Mouse (Mus musculus) layer of hippocampus, postnatal 14 days (tissue): ENCODE measurements at regions not wholly inside any gene's neighbourhood (a gene's known extent, or its start where the extent isn't known, plus 50 kb on each side); places are given as distances from the start of the nearest gene placed in this dataset.

Source experiments
- DNase-seq, 2 experiments: peaks; one replicate each; pipeline ENCODE4 v3.0.0; 2021 to 2022; ENCODE audit warnings: low spot score in 2 of 2, mixed read lengths in 1 of 2

DNA sequence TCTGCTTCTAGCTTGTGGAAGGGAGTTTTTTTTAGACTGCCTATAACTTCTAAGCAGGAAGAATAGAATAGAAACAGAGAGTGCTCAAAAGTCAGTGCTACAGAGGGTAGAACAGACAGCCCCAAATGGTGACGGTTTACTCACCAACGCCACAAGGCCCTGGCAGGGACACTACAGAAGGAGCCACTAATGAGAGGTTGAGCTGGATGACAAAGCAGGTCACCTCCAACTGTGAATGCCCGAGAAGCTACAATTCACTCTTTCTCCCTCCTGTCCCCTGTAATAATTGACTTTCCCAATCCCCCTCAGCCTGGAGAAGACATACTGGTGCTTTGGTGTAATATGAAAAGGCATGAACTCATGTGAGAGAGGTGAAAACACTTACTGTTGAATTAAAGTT is 106.5 kb upstream of the Arl4c start:
- no peak for DNase-seq

DNA sequence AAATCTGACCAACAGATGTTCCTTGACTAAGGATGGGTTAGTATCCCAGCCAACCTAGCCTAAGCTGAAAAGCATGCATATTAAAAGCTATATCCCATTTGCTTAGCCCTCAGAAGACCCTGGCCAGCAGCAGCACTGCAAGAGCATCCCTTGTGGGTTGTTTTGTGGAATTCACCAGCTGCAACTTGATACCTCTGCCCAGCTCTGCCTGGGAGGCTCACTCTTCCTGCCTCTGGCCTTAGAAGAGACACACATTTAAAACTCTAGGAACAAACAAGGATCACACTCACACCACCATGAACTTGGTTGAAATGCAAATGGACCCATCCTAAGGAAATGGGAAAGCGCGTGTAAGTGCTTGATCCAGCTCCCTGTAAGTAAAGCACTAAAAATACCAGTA is 107.7 kb upstream of the Arl4c start:
- DNase-seq: no peak

- DNase-seq: no peak
Measured at GRCm38 (mm10) chr1:88813200-88813599, 111.2 kb upstream of the Arl4c start.

DNA sequence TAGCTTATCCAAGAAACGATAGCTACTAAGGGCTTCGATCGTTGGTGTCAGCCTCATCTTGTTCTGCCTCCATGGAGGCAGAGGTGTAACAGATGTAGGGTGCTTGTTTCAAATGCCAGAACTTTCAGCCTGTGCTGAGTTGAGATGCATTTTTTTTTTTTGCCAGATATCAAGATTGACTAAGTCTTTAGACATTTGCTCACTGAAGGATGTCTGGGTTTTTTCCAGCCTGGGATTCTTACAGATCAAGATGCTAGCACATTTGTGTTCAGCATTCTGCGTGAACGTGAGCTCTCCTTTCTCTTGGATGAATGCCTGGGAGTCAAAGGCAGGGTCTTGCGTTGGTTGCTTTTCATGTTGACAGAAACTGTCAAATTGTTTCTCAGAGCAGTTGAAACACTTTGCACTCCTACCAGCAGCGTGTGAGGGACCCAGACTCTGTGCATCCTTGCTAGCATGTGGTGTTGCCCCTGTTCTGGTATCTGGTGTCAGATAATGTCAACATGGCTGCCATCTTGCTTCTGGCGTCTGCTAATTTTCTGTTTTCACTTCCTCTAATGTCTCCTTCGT is 114.4 kb upstream of the Arl4c start:
- DNase-seq: peak in 1 of 2 experiments; percentile 22

GRCm38 (mm10) chr1:88825215-88825614 is 123.2 kb upstream of the Arl4c start:
- DNase-seq: no peak

GRCm38 (mm10) chr1:88838661-88839274 is 136.7 kb upstream of the Arl4c start:
- DNase-seq: no peak

GRCm38 (mm10) chr1:88839407-88839976 is 137.5 kb upstream of the Arl4c start:
- DNase-seq: no peak

GRCm38 (mm10) chr1:88839977-88840628 is 138.1 kb upstream of the Arl4c start:
- DNase-seq: peak in 1 of 2 experiments; percentile 55

DNA sequence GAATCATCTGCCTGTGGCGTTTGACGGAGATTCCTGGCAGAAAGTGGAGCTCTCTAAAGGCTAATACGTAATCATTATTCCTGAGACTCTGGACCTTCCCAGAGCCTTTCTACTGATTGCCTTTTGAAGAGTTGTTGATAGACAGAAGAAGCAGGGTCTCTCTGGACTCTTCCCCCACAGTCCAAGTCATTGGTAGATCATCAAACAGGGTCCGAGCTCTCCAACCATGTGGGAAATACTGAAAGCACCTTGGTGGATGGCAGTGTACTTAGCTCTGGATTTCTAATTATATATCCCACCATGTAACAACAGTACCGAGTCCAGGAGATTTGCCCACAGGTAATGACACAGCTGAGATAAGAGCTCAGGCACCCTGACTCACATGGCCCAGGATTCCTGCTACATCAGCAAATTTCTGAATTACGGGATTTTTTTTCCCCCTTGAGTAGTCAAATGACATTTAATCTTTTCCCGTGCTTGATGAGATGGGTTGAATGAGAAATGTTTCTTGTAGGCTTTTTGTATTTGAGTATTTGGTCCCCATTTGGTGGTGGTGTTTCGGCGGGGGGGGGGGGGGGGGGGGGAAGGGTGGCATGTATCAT is 139.1 kb upstream of the Arl4c start:
- no peak for DNase-seq

- no peak for DNase-seq
Measured at GRCm38 (mm10) chr1:88847333-88848091, 145.5 kb upstream of the Arl4c start.

GRCm38 (mm10) chr1:88848246-88848645 is 146.2 kb upstream of the Arl4c start:
- DNase-seq: no peak

GRCm38 (mm10) chr1:88849421-88849820 is 147.4 kb upstream of the Arl4c start:
- DNase-seq: no peak

- no peak for DNase-seq
Measured at GRCm38 (mm10) chr1:88851931-88852330, 149.9 kb upstream of the Arl4c start.

- DNase-seq: no peak
Measured at GRCm38 (mm10) chr1:88860871-88861589, 159.0 kb upstream of the Arl4c start.

GRCm38 (mm10) chr1:88861590-88861935 is 159.5 kb upstream of the Arl4c start:
- DNase-seq: no peak

DNA sequence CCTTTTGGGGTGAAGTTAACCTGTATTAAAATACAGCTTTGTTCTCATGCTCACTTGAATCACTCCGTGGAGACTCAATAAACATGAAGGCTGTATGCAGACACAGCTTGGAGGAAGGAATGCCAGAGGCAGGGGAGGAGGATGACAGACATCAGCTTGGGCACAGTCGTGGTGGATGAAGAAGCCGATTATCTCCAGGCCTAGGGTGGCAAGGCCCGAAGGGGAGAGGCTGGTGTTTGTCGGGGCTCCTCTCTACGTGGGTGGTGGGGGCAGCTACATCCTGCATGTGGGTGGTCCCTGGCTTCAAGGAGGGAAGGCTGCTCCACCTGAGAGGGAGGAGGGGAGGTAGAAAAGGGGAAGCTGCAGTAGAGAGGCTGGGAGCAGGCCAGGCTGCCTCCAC is 163.4 kb upstream of the Arl4c start:
- no peak for DNase-seq

GRCm38 (mm10) chr1:88866571-88866970 is 164.6 kb upstream of the Arl4c start:
- no peak for DNase-seq

- DNase-seq: no peak
Measured at GRCm38 (mm10) chr1:88867138-88867537, 165.1 kb upstream of the Arl4c start.

DNA sequence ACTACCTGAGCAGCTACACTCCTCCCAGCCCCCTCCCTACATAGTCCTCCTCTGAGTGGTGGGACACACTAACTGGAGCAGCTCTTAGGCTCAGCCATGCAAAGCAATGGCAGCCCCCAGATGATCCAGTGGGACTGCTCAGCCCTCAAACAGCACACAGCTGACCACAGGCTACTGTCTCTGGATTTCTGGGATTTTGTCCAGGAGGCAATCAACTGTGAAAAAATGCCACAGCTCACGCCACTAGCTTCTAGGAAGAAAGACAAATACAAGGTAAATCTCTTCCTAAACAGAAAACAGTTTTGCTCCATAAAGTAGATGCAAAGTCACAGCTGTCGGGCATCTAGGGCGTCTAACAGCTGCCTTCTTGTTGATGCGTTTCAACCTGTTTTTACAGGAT is 167.9 kb upstream of the Arl4c start:
- DNase-seq: no peak

GRCm38 (mm10) chr1:88875356-88875755 is 173.3 kb upstream of the Arl4c start:
- no peak for DNase-seq

DNA sequence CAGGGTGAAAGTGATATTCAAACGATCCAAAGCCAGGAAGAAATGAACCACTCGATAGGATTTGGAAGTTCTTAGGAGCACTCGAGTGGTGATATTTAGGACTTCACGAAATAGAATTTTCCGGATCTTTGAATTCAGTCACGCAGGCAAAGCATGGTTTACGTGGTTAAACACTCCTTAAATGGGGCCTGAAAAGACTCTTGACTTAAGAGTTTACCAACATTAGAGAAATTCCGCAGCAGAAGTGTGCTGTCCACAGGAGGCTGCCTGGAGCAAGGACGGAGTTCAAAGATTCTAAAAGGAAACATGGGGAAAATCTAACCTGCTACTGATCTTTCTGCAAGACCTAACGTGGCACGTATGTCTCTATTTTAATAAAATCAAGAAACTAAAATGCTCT is 175.4 kb upstream of the Arl4c start:
- DNase-seq: no peak
